Mouse (Mus musculus): Measurements from ENCODE around the gene Fubp1.
A peak's percentile ranks its signal among the peaks of the same experiment; 100 is the strongest.
"Not testable (repeated sequence)": the region's sequence is repeated elsewhere in the genome, so short reads cannot be mapped to it uniquely, and the experiment has no call there.

Fubp1 gene

DNA sequence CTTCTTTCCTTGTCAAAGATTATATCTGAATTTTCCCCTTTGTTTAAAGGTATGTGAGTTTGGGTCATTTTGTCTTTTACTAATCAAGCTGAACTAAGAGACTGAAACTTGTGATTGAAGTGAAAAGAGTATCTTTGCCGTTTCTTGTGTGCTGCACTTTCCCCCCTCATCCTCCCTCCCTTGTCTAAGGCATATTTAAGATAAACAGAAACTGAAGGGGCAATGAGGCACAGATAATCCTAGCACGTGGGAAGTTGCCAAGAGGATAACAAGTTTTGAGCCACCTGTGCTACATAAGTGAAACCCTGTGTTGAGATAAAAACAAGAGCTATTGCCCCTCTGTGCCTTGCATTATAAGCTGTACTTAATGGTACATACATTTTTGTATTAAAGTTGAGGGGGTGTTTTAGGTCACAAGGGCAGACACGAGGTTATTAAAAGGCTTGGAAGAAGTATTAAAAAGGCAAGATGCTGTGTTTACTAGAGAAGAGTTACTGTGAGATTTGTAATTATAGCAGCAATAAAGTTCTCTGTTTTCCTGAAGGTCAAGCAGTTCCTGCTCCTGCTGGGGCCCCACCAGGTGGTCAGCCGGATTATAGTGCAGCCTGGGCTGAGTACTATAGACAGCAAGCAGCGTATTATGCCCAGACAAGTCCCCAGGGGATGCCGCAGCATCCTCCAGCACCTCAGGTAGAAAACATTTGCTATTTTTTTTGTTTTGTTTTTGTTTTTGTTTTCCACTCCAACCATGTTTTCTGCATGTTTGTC, 21.3 kb downstream of the Fubp1 start:
- DNase-seq (ENCODE audit: extremely low read depth, low read depth, low spot score) = no peak

DNA sequence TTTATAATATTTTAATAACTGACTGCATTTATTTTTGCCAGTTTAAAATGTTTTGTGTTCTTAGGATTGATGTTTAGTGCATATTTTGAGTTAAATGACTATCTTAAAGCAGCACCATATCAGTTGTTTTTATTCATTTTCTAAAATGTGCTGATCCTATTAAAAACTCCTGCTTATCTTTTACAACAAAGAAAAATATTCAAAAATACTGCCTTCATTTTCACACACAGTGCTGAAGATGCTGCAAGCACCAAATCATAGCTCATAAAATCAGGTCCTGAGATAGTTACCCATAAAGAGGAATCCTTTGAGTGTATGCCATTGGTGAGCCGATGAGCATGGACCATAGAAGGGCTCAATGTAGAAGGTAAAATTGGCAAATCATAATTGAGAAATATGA, 25.0 kb downstream of the Fubp1 start:
- no peak for DNase-seq (ENCODE audit: extremely low read depth, low read depth, low spot score)

DNA sequence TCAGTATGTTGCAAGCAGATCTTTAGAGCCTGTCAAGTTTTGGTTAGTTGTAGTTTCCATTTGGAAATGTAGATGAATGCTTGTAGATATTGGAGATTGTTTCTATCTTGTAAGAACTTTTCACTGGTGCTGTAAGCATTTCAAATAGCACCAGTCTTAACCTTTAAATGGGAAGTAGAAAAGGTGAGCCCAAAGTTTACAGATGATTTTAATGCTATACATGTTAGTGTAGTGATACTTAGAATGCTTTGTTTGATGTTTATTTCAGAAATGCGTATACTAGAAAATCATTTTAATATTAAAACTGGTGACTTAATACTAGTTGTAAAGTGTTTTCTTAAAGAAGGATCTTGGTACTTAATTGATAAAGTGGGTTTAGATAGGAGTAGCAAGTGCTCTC, 25.6 kb downstream of the Fubp1 start:
- no peak for DNase-seq (ENCODE audit: extremely low read depth, low read depth, low spot score)

DNA sequence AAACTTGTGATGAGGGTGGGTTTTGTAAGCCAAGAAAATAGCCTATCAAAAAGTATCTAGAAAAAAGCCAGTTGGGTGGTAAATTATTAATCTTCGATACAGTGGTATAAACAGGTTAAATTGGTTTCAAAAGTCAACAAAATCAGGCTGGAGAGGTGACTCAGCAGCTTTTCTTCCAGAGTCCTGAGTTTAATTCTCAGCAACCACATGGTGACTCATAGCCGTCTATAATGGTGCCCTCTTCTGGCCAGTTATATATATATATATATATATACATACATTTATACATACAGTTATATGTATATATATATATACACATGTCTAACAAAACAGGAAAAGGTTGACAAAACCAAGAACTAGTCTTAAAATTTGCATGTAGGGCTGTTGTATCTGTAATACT, 28.6 kb downstream of the Fubp1 start:
- no peak for DNase-seq (ENCODE audit: extremely low read depth, low read depth, low spot score)

DNA sequence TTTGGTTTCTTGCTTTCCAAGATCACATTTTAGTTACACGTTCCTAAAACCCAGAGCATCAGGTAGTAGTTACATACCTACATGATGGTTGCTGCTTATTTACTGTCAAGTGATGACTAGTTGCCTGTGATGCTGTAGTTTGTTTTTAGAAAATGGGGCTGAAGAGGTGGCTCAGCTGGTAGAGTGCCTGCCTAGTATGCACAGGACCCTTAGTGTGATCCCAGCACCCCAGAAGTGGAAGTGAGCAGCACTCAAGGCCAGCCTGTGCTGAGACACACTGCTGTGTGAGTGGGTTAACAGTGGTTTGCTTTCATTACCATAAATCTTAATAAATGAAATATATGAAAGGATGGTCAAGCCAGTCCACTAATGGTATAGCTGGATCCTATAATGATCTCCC, 29.4 kb downstream of the Fubp1 start:
- no peak for DNase-seq (ENCODE audit: extremely low read depth, low read depth, low spot score)

DNA sequence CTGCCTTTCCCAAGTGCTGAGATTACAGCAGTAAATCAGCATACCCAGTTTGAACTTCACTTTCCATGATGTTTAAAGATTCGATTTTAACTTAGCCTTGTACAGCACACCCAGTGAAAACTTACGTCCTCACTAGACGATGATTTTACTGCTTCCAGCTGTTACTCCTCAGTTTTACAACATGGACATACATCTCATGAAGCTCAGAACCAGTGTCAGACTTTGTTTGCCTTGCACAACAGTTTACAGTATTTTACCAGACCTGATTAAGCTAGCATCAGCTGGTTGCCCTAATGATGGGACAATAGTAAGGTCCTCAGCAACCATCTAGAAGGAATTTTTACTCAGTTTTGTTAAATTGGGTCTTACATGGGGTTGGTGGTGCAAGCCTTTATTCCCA, 30.9 kb downstream of the Fubp1 start:
- no peak for DNase-seq (ENCODE audit: extremely low read depth, low read depth, low spot score)

DNA sequence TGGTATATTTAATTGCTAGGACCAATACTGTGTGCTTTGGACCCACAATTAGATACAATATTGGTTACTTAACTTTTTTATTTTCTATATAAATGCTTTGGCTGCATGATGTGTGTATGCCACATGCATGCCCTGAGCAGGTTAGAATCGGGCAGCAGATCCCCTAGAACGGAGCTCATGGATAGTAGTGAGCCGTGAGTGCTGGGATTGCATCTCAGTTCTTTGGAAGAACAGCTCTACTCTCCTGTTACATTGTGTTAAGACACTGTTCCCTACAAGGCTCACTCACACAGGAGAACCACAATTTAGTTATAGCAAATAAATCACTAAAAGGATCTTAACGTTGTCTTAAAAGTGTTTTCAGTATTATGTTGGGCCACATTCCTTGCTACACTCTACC, 33.1 kb downstream of the Fubp1 start:
- no peak for DNase-seq (ENCODE audit: extremely low read depth, low read depth, low spot score)

DNA sequence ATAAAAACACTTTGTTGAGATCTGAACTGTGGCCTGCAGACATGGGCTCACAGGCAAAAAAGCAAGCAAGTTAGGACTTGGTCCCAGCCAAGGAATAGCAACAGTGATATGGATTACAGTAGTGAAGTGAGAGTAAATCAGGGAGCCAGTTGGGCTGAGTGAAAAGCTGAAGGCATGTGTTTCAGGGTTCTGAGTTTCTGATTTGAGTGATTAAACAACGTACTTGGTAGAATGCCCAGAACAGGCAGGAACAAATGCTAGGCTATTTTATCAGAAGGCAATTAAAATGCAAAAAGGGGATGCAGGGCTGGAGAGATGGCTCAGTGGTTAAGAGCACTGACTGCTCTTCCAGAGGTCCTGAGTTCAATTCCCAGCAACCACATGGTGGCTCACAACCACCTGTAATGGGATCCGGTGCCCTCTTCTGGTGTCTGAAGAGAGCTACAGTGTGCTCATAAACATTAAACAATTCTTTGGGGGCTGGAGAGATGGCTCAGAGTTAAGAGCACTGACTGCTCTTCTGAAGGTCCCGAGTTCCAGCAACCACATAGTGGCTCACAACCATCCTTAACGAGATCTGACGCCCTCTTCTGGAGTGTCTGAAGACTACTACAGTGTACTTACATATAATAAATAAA, 35.2 kb downstream of the Fubp1 start:
- peak; percentile 8 for DNase-seq (ENCODE audit: extremely low read depth, low read depth, low spot score)

DNA sequence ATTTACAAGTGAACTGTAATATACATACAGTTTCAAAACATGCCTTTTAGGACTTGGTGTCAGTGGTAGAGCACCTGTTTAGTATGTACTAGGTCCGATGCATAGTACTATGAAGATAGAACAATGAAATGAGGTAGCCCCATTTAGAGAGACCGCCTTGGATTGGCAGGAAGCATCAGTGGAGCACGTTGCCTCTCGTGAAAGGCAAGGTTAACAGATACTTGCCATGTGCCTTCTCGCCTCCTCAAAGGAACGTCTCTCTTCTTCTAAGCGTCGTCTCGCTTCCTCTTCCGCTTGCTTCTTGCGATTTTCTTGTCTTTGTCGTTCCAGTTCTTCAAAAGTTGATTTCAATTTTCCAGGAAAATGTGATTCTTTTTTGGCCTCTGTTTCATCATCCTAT, 37.5 kb downstream of the Fubp1 start:
- no peak for DNase-seq (ENCODE audit: extremely low read depth, low read depth, low spot score)

DNA sequence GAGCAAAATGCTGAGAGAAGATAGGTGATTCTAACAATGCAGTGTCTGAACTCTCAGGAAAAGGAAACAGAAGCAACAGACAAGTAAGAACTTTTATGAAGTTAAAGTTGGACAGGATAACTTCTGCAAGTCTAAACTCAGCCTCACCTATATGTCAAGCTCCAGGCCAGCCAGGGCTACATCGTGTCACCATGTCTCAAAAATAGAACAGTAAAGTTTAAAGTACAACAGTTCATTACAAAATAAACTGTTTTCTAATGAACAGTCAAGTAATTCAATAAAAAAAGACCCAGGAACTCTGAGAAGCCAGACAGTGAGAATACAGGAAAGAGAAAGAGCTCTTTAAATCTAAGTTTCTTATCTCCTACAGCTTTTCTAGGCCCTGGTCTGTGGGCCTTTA, 40.3 kb downstream of the Fubp1 start:
- no peak for DNase-seq (ENCODE audit: extremely low read depth, low read depth, low spot score)

DNA sequence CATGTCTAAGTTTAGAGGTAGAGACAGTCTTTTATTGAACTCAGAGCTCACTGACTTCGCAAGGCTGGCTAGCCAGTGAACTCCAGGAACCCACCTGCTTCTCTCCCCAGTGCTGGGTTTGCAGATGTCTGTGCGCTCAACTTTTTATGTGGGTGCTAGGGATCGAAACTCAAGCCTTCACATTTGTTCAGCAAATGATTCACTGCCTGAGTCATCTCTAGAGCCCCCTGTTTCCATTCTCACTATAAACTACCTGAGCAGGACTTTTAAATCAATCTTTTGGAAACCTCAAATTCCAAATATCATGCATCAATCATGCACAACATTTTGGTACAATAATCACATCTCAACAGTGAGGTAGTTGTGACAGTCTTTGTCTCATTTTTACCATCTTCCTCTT, 47.3 kb downstream of the Fubp1 start:
- no peak for DNase-seq (ENCODE audit: extremely low read depth, low read depth, low spot score)

DNA sequence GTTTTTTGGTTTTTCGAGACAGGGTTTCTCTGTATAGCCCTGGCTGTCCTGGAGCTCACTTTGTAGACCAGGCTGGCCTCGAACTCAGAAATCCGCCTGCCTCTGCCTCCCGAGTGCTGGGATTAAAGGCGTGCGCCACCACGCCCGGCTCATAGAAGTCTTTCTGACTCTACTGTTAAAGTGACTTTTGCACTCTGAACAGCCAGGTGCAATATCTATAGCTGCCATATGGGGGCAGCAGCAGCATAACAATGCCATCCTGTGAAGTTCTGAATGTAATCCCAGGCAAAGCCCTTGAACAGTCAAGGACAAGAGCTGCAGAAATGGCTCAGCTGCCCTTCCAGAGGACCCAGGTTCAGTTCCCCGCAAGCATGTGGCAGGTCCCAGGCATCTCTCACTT, 49.2 kb downstream of the Fubp1 start:
- DNase-seq (ENCODE audit: extremely low read depth, low read depth, low spot score) = not testable (repeated sequence)

DNA sequence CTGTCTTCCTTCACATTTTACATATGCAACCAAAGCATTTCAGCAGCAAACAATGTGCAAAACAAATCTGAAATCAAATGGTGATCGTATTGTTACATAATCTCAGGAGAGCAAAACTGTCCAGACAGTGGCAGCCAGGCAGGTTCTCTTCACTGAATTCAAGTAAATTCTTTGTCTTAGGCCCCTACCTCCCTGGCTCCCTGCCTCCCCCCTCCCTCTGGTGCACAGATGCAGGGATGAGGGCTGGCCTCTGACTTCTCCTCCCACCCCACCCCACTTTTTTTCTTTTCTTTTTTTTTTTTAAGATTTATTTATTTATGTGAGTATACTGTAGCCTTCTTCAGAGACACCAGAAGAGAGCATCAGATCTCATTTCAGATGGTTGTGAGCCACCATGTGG, 50.1 kb downstream of the Fubp1 start:
- DNase-seq (ENCODE audit: extremely low read depth, low read depth, low spot score) = no peak

DNA sequence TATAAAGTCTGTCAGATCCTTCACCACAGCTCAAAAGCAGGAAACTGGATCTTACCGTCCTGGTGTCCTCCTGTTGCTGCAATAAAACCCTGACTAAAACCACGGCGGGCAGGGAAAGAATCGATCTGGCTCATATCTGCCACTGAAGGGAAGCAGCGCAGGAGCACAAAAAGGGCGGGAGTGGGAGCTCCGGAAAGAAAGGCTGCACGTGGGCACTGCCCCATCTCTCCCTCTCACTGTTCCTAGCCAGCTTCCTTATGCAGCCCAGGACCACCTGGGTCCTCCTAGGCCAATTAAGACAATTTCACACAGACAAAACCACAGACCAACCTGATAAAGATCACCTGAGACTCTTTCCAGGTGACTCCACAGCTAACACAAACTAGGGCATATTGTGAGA, 51.2 kb downstream of the Fubp1 start:
- no peak for DNase-seq (ENCODE audit: extremely low read depth, low read depth, low spot score)

DNA sequence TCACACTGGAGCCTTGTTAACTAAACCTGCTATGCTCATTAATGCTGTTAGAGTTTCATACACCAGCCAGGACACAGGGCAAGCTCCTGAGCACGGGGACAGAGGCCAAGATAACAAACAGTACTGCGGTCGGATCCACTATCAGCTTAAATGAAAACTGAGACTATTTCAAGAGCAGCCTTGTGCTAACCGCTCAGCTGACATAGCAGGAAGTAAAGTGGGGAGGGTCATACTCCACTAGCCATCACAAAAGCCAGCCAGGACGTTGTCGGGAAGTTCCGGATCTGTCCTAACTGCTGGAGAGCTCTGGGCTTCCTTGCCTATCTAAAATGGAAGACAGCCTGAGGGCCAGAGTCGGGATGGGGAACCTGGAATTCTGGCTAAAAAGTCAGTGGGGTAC, 51.7 kb downstream of the Fubp1 start:
- no peak for DNase-seq (ENCODE audit: extremely low read depth, low read depth, low spot score)

DNA sequence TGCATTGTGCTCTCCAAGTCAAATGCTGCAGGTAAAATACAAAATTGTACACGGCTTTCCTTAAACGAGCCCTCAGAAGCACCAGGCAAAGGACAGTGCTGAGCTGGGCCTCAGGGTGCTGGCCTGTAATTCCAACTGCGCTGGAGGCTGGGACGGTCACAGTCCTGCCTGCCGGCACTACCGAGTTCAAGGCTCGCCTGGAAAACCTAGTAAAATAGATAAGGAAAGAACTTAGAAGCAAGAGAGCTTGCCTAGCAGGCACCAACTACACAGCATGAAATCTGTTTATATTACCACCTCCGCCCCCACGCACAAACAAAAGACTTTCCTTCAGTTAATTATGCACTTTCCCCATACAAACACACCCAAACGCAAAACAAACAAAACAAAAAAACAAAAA, 54.2 kb downstream of the Fubp1 start:
- no peak for DNase-seq (ENCODE audit: extremely low read depth, low read depth, low spot score)

DNA sequence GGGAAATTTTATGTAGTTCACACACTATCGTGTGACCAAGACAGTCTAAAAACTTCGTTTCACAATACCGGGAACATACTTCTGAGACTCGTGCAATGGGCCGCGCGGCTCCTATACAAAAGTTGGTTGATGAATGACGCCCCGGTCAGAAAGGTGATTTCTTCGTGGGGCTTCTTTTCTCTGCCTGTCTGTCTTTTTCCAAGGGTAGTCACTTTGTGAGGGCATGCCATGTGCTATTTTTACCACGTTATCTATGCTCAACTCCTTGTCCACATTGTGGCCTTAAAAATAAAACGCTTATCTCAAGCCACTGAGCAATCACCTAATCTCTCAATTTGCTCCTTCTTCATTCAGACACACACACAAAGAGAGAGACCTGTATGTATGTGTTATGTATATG, 54.6 kb downstream of the Fubp1 start:
- DNase-seq (ENCODE audit: extremely low read depth, low read depth, low spot score) = no peak

DNA sequence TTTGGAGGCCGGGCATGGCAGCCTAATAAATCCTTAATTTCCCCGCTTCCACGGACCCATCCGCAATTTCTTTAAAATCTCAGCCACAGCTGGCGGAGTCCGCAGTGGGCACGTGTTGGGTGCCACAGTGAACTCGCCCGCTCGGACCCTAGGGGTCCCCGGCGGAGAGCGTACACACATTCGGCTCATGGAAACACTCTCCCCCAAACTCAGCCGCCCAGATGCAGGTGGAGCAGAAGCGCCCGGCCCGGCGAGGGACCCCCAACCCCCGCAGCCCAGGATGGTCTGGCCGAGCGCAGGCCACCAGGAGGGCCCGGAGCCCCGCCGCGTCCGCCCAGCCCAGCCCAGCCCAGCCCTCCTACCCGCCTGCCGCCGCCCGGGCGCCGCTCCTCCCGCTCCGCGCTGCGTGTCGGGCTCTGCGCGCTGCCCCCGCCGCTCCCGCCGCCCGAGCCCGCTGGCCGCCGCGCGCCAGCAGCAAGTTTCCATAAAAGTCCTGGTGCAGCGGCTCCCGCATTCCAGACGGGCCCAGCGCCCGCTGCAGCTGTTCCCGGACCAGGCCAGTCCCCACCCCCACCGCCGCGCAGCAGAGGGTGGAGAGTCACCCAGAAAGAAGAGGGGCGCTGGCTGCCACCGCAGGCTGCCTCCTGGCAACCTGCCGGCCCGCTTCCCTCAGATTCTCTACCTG, 55.3 kb downstream of the Fubp1 start:
- DNase-seq (ENCODE audit: extremely low read depth, low read depth, low spot score) = no peak

DNA sequence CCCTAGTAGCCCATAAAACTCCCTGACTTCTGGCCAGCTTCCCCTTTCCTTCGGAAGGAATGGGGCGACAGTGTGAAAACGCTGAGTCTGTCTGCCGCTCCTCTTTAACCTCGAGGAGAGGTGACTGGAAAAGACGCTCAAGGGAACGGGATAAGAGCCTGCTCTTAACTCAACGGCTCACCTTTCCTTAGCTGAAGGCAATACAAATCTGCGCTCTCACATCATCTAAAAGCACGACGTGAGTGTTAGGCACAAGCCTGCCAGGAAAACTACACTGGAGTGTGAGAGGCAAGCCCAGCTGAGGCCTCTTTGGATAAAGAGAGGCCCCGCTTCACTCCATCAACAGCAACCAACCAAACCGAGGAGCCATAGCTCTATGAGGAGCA, 55.8 kb downstream of the Fubp1 start, which contains the start of gene Nexn:
Nexn (minus strand) TSS at position 315 of the 386 bp plus-strand sequence.
- no peak for DNase-seq (ENCODE audit: extremely low read depth, low read depth, low spot score)

DNA sequence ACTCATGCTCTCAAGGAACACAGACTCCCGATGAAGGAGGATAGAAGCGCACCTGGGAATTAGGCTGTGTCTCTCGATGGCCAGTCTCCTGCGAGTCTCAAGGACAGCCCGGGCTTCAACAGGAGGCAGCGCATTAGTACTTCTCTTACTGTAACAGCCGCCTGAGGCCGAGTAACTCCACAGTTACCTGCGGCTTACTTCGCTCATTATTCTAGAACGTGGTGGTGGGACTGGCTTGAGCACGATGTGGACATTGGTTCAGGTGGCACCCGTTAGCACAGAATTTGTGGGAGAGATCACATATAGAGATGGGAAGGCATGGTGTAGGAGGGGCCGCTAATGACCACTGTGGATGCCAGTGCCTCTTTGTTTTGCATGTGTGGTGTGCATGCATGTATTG, 57.9 kb downstream of the Fubp1 start:
- no peak for DNase-seq (ENCODE audit: extremely low read depth, low read depth, low spot score)

DNA sequence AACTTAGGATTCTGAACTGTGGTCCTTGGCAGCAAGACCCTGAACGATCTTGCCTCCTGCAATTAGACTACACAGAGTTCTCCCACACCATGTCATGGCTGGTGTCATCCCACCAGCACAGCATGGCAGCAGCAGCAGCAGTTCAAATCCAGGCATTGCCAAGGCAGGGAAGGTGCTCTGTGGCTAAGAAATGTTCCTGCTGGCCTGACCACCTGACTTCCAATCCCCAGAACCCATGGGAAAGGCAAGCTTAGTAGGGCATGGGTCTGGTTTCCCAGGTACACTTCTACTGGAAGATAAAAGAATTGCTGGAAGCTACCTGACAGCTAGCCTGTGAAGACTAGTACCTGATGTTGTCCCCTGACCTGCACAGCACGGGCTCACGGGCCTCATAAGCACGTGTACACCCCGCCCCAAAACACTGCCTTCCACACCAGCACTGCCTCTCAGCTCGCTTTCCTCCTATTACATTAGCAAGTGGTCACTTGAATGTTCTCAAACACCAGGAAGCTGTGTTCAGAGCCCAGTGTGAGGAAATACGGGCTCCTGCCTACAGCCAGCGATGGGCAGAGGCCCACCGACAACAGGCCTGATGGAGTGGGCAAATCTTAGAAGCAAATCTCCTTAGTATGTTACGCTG, 61.0 kb downstream of the Fubp1 start:
- DNase-seq (ENCODE audit: extremely low read depth, low read depth, low spot score) = no peak

DNA sequence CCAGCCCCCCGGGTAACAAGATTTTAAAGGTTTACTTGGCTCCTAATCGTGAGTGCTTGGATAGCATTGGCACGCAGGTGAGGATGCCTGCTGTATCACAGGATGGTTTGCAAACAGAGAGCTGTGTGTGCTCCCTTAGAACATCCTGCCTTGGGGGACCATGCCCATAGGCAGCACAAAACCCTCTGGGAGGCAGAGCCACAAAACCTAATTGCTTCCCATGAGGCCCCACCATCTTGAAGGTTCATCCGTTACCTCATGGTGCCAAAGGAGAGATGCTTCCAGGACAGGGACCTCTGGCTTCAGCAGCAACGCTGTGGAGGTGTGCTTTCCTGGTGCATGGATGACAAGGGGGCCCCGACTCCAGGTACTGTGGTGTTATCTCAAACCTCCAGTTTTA, 61.7 kb downstream of the Fubp1 start:
- no peak for DNase-seq (ENCODE audit: extremely low read depth, low read depth, low spot score)

All from fat pad, adult 2 months (tissue).